Mouse (Mus musculus) forebrain, embryonic 13.5 days (tissue): Measurements from ENCODE around the gene Hs3st3b1. TPM values are rescaled to one million over a fixed set of nuclear protein-coding genes. Genes with fewer than 3 reads are reported as not detected.
A peak's percentile ranks its signal among the peaks of the same experiment; 100 is the strongest.

Experiments used
- ATAC-seq: fragments of 200-750 bp; cut with Nextera tagmentation; 2 replicates; pipeline ENCODE4 v1.8.0; 2017
- H3K27ac ChIP-seq: fragments of 300-500 bp; sonication (generic); 2 replicates; pipeline ENCODE4 v1.5.1; 2015; ENCODE audit warnings: inconsistent platforms, mild to moderate bottlenecking, moderate library complexity
- H3K27me3 ChIP-seq: fragments of 300-500 bp; sonication (generic); 2 replicates; pipeline ENCODE4 v1.6.1; 2015; ENCODE audit warnings: mild to moderate bottlenecking, inconsistent platforms
- H3K36me3 ChIP-seq: fragments of 300-500 bp; sonication (generic); 2 replicates; pipeline ENCODE4 v1.6.1; 2015; ENCODE audit warnings: mild to moderate bottlenecking, inconsistent platforms; ENCODE audit not compliant: poor library complexity, severe bottlenecking
- H3K4me1 ChIP-seq: fragments of 300-500 bp; sonication (generic); 2 replicates; pipeline ENCODE4 v1.6.1; 2015; ENCODE audit warnings: inconsistent platforms
- H3K4me2 ChIP-seq: fragments of 300-500 bp; sonication (generic); 2 replicates; pipeline ENCODE4 v1.6.1; 2015; ENCODE audit warnings: inconsistent platforms, mild to moderate bottlenecking, moderate library complexity
- H3K4me3 ChIP-seq: fragments of 300-500 bp; sonication (generic); 2 replicates; pipeline ENCODE4 v1.5.1; 2015; ENCODE audit warnings: mild to moderate bottlenecking, inconsistent platforms
- H3K9ac ChIP-seq: fragments of 300-500 bp; sonication (generic); 2 replicates; pipeline ENCODE4 v1.6.1; 2015; ENCODE audit warnings: mild to moderate bottlenecking, inconsistent platforms
- H3K9me3 ChIP-seq: fragments of 300-500 bp; sonication (generic); replicated peaks from 2 replicates; pipeline ENCODE4 v1.6.1; 2016; ENCODE audit warnings: inconsistent platforms
- WGBS: fragments of 180-500 bp; shearing (Covaris S2); methylation state at CpG from one replicate; pipeline ENCODE4 v1.1.7; 2015; 5-methylcytosine and 5-hydroxymethylcytosine counted together
- polyA plus RNA-seq: library from polyadenylated mRNA; unstranded; fragments of >200 nt; fragmentation: Nextera tagmentation; extraction: Ambion mirVana; gene quantifications from 2 replicates; pipeline ENCODE4 v1.2.1, GENCODE M21; 2015

Hs3st3b1 gene
- polyA plus RNA-seq, 1 experiment from 2014 or later, result 3.2 TPM

GRCm38 (mm10) chr11:63921044-63921951, 792 bp downstream of the Hs3st3b1 start:
- Histone ChIP-seq H3K36me3 (no peaks in the 10 kb centered on the region), H3K9me3 (no peaks in the 10 kb centered on the region), H3K9ac (peak overlapping the region; percentile 62), H3K4me2 (peak overlapping the region; percentile 94), H3K27me3 (peaks cover 97% of the 10 kb centered on the region), H3K4me1 (peaks cover 57% of the 10 kb centered on the region), H3K4me3 (peak overlapping the region; percentile 53), H3K27ac (no peak overlapping the region)
- under 1% methylated on average over 74 of the region's 80 CpGs for WGBS
- peak; percentile 19 for ATAC-seq

GRCm38 (mm10) chr11:63920531-63920930, 1.6 kb downstream of the Hs3st3b1 start:
- 0% methylated on average over 33 of the region's 33 CpGs for WGBS
- peak overlapping the region; percentile 53 for H3K4me3 ChIP-seq
- H3K9ac ChIP-seq, result peak overlapping the region; percentile 62
- H3K36me3 ChIP-seq, result no peaks in the 10 kb centered on the region
- peaks cover 57% of the 10 kb centered on the region for H3K4me1 ChIP-seq
- no peak overlapping the region for H3K27ac ChIP-seq
- peak; percentile 72 for ATAC-seq
- H3K4me2 ChIP-seq, result peak overlapping the region; percentile 94
- no peaks in the 10 kb centered on the region for H3K9me3 ChIP-seq
- H3K27me3 ChIP-seq, result peaks cover 96% of the 10 kb centered on the region

- peak overlapping the region; percentile 58 for H3K9ac ChIP-seq
- 2% methylated on average over 39 of the region's 52 CpGs for WGBS
- H3K4me3 ChIP-seq, result peak overlapping the region; percentile 53
- ATAC-seq, result no peak
- peak overlapping the region; percentile 94 for H3K4me2 ChIP-seq
- no peak overlapping the region for H3K27ac ChIP-seq
- peaks cover 52% of the 10 kb centered on the region for H3K4me1 ChIP-seq
- no peaks in the 10 kb centered on the region for H3K36me3 ChIP-seq
- H3K9me3 ChIP-seq, result no peaks in the 10 kb centered on the region
- H3K27me3 ChIP-seq, result peaks cover 96% of the 10 kb centered on the region
These were observed 2.6 kb downstream of the Hs3st3b1 start for GRCm38 (mm10) chr11:63919211-63920098.

GRCm38 (mm10) chr11:63918321-63919105, 3.6 kb downstream of the Hs3st3b1 start:
- H3K9ac ChIP-seq, result 0 out of 2 replicates have a peak overlapping the region, but pooled peaks have one; percentile 45
- ATAC-seq, result no peak
- H3K36me3 ChIP-seq, result no peaks in the 10 kb centered on the region
- peaks cover 96% of the 10 kb centered on the region for H3K27me3 ChIP-seq
- H3K4me1 ChIP-seq, result peaks cover 57% of the 10 kb centered on the region
- no peaks in the 10 kb centered on the region for H3K9me3 ChIP-seq
- peak overlapping the region; percentile 53 for H3K4me3 ChIP-seq
- peak overlapping the region; percentile 94 for H3K4me2 ChIP-seq
- no peak overlapping the region for H3K27ac ChIP-seq
- WGBS, result 16% methylated on average over 17 of the region's 17 CpGs

- Histone ChIP-seq H3K9me3 (no peaks in the 10 kb centered on the region), H3K4me2 (no peak overlapping the region), H3K27me3 (peaks cover 96% of the 10 kb centered on the region), H3K27ac (no peak overlapping the region), H3K4me1 (peaks cover 47% of the 10 kb centered on the region), H3K36me3 (no peaks in the 10 kb centered on the region), H3K4me3 (no peak overlapping the region), H3K9ac (no peak overlapping the region)
- no peak for ATAC-seq
- WGBS, result 13% methylated on average over 6 of the region's 6 CpGs
These were observed 4.5 kb downstream of the Hs3st3b1 start for GRCm38 (mm10) chr11:63917561-63917960.

GRCm38 (mm10) chr11:63914388-63914787, 7.7 kb downstream of the Hs3st3b1 start:
- no peak overlapping the region for H3K27ac ChIP-seq
- under 1% methylated on average over 20 of the region's 20 CpGs for WGBS

GRCm38 (mm10) chr11:63913936-63914335, 8.2 kb downstream of the Hs3st3b1 start:
- no peaks in the 10 kb centered on the region for H3K36me3 ChIP-seq
- H3K27ac ChIP-seq, result no peak overlapping the region
- peak overlapping the region; percentile 37 for H3K4me3 ChIP-seq
- peaks cover 85% of the 10 kb centered on the region for H3K27me3 ChIP-seq
- H3K4me2 ChIP-seq, result peak overlapping the region; percentile 68
- 26% methylated on average over 4 of the region's 4 CpGs for WGBS
- ATAC-seq, result peak; percentile 39
- peaks cover 17% of the 10 kb centered on the region for H3K4me1 ChIP-seq
- no peaks in the 10 kb centered on the region for H3K9me3 ChIP-seq
- H3K9ac ChIP-seq, result 0 out of 2 replicates have a peak overlapping the region, but pooled peaks have one; percentile 21

More at GRCm38 (mm10) chr11:63914388-63914787, 7.7 kb downstream of the Hs3st3b1 start:
- Histone ChIP-seq H3K4me2 (peak overlapping the region; percentile 68), H3K4me3 (peak overlapping the region; percentile 37), H3K27me3 (peaks cover 90% of the 10 kb centered on the region), H3K9me3 (no peaks in the 10 kb centered on the region), H3K36me3 (no peaks in the 10 kb centered on the region), H3K9ac (no peak overlapping the region), H3K4me1 (peaks cover 22% of the 10 kb centered on the region)
- ATAC-seq, result peak; percentile 94

GRCm38 (mm10) chr11:63911001-63911400, 11.1 kb downstream of the Hs3st3b1 start:
- no peak overlapping the region for H3K4me3 ChIP-seq
- no peak for ATAC-seq
- H3K27ac ChIP-seq, result no peak overlapping the region
- H3K9ac ChIP-seq, result no peak overlapping the region
- WGBS, result 70% methylated on average over 5 of the region's 5 CpGs
- H3K4me2 ChIP-seq, result no peak overlapping the region
- peaks cover 13% of the 10 kb centered on the region for H3K4me1 ChIP-seq
- H3K9me3 ChIP-seq, result no peaks in the 10 kb centered on the region
- peaks cover 60% of the 10 kb centered on the region for H3K27me3 ChIP-seq
- H3K36me3 ChIP-seq, result no peaks in the 10 kb centered on the region

- no peaks in the 10 kb centered on the region for H3K9me3 ChIP-seq
- WGBS, result 95% methylated on average over 4 of the region's 4 CpGs
- H3K27ac ChIP-seq, result no peak overlapping the region
- H3K27me3 ChIP-seq, result peaks cover 55% of the 10 kb centered on the region
- no peaks in the 10 kb centered on the region for H3K36me3 ChIP-seq
- H3K9ac ChIP-seq, result no peak overlapping the region
- no peak overlapping the region for H3K4me2 ChIP-seq
- no peak for ATAC-seq
- no peak overlapping the region for H3K4me3 ChIP-seq
- peaks cover 13% of the 10 kb centered on the region for H3K4me1 ChIP-seq
These were observed 12.1 kb downstream of the Hs3st3b1 start for GRCm38 (mm10) chr11:63909961-63910360.

- H3K36me3 ChIP-seq, result no peaks in the 10 kb centered on the region
These were observed 13.6 kb downstream of the Hs3st3b1 start for GRCm38 (mm10) chr11:63908500-63908899.

GRCm38 (mm10) chr11:63906552-63907353, 15.3 kb downstream of the Hs3st3b1 start:
- no peak overlapping the region for H3K9ac ChIP-seq
- whole genome bisulfite sequencing, result 69% methylated on average over 9 of the region's 9 CpGs
- H3K27me3 ChIP-seq, result peaks cover 26% of the 10 kb centered on the region
- no peak for ATAC-seq
- no peak overlapping the region for H3K27ac ChIP-seq
- H3K4me3 ChIP-seq, result no peak overlapping the region
- H3K4me2 ChIP-seq, result no peak overlapping the region
- H3K4me1 ChIP-seq, result no peaks in the 10 kb centered on the region
- no peaks in the 10 kb centered on the region for H3K36me3 ChIP-seq
- H3K9me3 ChIP-seq, result no peaks in the 10 kb centered on the region

More at GRCm38 (mm10) chr11:63908500-63908899, 13.6 kb downstream of the Hs3st3b1 start:
- 90% methylated on average over 4 of the region's 4 CpGs for WGBS
- Histone ChIP-seq H3K27ac (no peak overlapping the region), H3K4me3 (no peak overlapping the region), H3K4me2 (no peak overlapping the region), H3K4me1 (no peaks in the 10 kb centered on the region), H3K9me3 (no peaks in the 10 kb centered on the region), H3K27me3 (peaks cover 40% of the 10 kb centered on the region), H3K9ac (no peak overlapping the region)
- no peak for ATAC-seq
